Mouse (Mus musculus): Measurements from ENCODE around the gene Slc12a9.

GRCm38 (mm10) chr5:137343412-137343811 lies 10.0 kb upstream of the Slc12a9 start:
- TF ChIP-seq CTCF (IDR thresholded peaks at IDR 0.05; ENCODE audit: insufficient read depth, low read depth, low read length), result no peak
- TF ChIP-seq POLR2A (IDR thresholded peaks at IDR 0.05; ENCODE audit: insufficient read depth, low read depth, low read length), result no peak

Measured in olfactory bulb, adult 2 months (tissue).